In genomic region chr12:35039571-35039936, GRCm38 (mm10) we compare ENCODE assay signal across 16 mouse cellular contexts. TPM values are rescaled to one million over a fixed set of nuclear protein-coding genes. Genes with fewer than 3 reads are reported as not detected.
DNase-seq lines count a peak whose midpoint lies in the region; ATAC-seq lines count a peak whose summit lies in the region.
"Had no signal": no experiment of that assay in that cellular context is flagged by ENCODE, and none has a peak within 500 bp of the region (broad histone marks: within the 10 kb centered on the region; RNA-seq: fewer than 3 reads in every experiment).

No protein-coding gene starts in this region.

- H3K4me1 ChIP-seq in heart, embryonic 13.5 days: peaks cover 18% of the 10 kb centered on the region
- peaks cover 10% of the 10 kb centered on the region for H3K4me1 ChIP-seq in liver, embryonic 12.5 days
- H3K4me1 ChIP-seq in intestine, embryonic 14.5 days (replicated peaks; ENCODE audit: control insufficient read depth, insufficient read depth, low read length): no peaks in the 10 kb centered on the region; the same call in 1 of the 2 replicates
- H3K4me1 ChIP-seq: forebrain, embryonic 10.5 days had no signal

- H3K27me3 ChIP-seq in heart, embryonic 13.5 days (replicated peaks): no peaks in the 10 kb centered on the region
- H3K27me3 ChIP-seq in liver, embryonic 12.5 days (replicated peaks): peaks cover 9% of the 10 kb centered on the region; the same call in 1 of the 2 replicates
- no peaks in the 10 kb centered on the region for H3K27me3 ChIP-seq in intestine, embryonic 14.5 days (replicated peaks; ENCODE audit: control insufficient read depth, insufficient read depth, low read length)

- peak overlapping the region; percentile 55 for H3K27ac ChIP-seq in heart, embryonic 13.5 days (replicated peaks)
- H3K27ac ChIP-seq in liver, embryonic 12.5 days: no peak overlapping the region
- no peak overlapping the region for H3K27ac ChIP-seq in intestine, embryonic 14.5 days (ENCODE audit: low read depth)
- H3K27ac ChIP-seq: forebrain, embryonic 10.5 days; hindbrain, embryonic 10.5 days had no signal

- no peaks in the 10 kb centered on the region for H3K9me3 ChIP-seq in heart, embryonic 13.5 days
- H3K9me3 ChIP-seq in liver, embryonic 12.5 days (replicated peaks): no peaks in the 10 kb centered on the region
- H3K9me3 ChIP-seq in intestine, embryonic 14.5 days (ENCODE audit: control insufficient read depth, low read length): no peaks in the 10 kb centered on the region
- H3K9me3 ChIP-seq: forebrain, embryonic 10.5 days; hindbrain, embryonic 10.5 days had no signal

- DNase-seq in heart, postnatal 36 days: no peak
- no peak for DNase-seq in liver
- no peak for DNase-seq in intestine, embryonic 14.5 days (ENCODE audit: low spot score)
- no peak for DNase-seq in MN1 (ENCODE audit: low spot score)
- DNase-seq: cerebellum, adult 9-10 months; kidney, adult 8-10 months; right cerebral cortex, postnatal 14 days had no signal

- no peaks in the 10 kb centered on the region for H3K36me3 ChIP-seq in heart, embryonic 13.5 days
- no peaks in the 10 kb centered on the region for H3K36me3 ChIP-seq in liver, embryonic 12.5 days
- no peaks in the 10 kb centered on the region for H3K36me3 ChIP-seq in intestine, embryonic 14.5 days (ENCODE audit: control insufficient read depth, insufficient read depth, low read length)
- H3K36me3 ChIP-seq: forebrain, embryonic 10.5 days; hindbrain, embryonic 10.5 days had no signal

- ATAC-seq in heart, embryonic 13.5 days (ENCODE audit: extremely low read depth, insufficient number of reproducible peaks, low FRiP score, low TSS enrichment): no peak
- ATAC-seq in liver, embryonic 12.5 days: no peak
- peak; percentile 55; the same call in 1 of the 2 replicates for ATAC-seq in intestine, embryonic 14.5 days (replicated peaks; ENCODE audit: low FRiP score, low TSS enrichment, low read depth)
- peak; percentile 38; the same call in 1 of the 2 replicates for ATAC-seq in monocyte, adult 5-6 weeks (replicated peaks; ENCODE audit: insufficient number of reproducible peaks, low FRiP score, low TSS enrichment, poor library complexity, severe bottlenecking)

- intact Hi-C loops in heart, postnatal 36 days (cut with DNase I): no loop called here

- WGBS in heart, embryonic 13.5 days: 63% methylated on average over 5 of the region's 5 CpGs
- WGBS in liver, embryonic 12.5 days (ENCODE audit: insufficient replicate concordance): 54% methylated on average over 5 of the region's 5 CpGs
- 59% methylated on average over 5 of the region's 5 CpGs for WGBS in intestine, embryonic 14.5 days

- peak overlapping the region; percentile 53; the same call in 1 of the 2 replicates for H3K9ac ChIP-seq in heart, embryonic 13.5 days
- H3K9ac ChIP-seq in liver, embryonic 12.5 days: no peak overlapping the region
- no peak overlapping the region for H3K9ac ChIP-seq in intestine, embryonic 14.5 days (ENCODE audit: low read length)

- peak overlapping the region; percentile 39; the same call in 1 of the 2 replicates for H3K4me3 ChIP-seq in heart, embryonic 13.5 days
- no peak overlapping the region for H3K4me3 ChIP-seq in liver, embryonic 12.5 days
- H3K4me3 ChIP-seq in intestine, embryonic 14.5 days (ENCODE audit: low read depth, low read length): no peak overlapping the region
- H3K4me3 ChIP-seq: forebrain, embryonic 10.5 days had no signal

- peak overlapping the region; percentile 71 for H3K4me2 ChIP-seq in heart, embryonic 13.5 days
- peak overlapping the region; percentile 45; the same call in 1 of the 2 replicates for H3K4me2 ChIP-seq in liver, embryonic 12.5 days
- peak overlapping the region; percentile 46; the same call in 1 of the 2 replicates for H3K4me2 ChIP-seq in intestine, embryonic 14.5 days (ENCODE audit: low read length)

RNA-seq across cellular contexts. Expression of gene Snx13, which starts 7.4 kb away (rescaled TPM):
- polyA plus RNA-seq in heart, embryonic 13.5 days (2015; fragmentation: Nextera tagmentation; extraction: Ambion mirVana): 24.5 and 28.7 TPM in 2 replicates
- 10 to 100 TPM; 65.7 to 67.8 TPM for total RNA-seq in heart, postnatal 36 days (2021)
- 8.4 and 10.3 TPM in 2 replicates for polyA plus RNA-seq in liver, embryonic 12.5 days (2016; fragmentation: Nextera tagmentation; extraction: Ambion mirVana)
- 20.8 and 22.8 TPM in 2 replicates for polyA plus RNA-seq in intestine, embryonic 14.5 days (2014; fragmentation: Nextera tagmentation; extraction: Ambion mirVana)
- 38.4 to 57.2 TPM (median 40.9 TPM) in 3 replicates for total RNA-seq in monocyte, adult 5-6 weeks (2017)

RNA-seq across cellular contexts. Expression of gene Prps1l1, which starts 55.0 kb away (rescaled TPM):
- polyA plus RNA-seq in heart, embryonic 13.5 days (2015; fragmentation: Nextera tagmentation; extraction: Ambion mirVana): not detected in 2 replicates
- total RNA-seq in heart, postnatal 36 days (2021): not detected
- polyA plus RNA-seq in liver, embryonic 12.5 days (2016; fragmentation: Nextera tagmentation; extraction: Ambion mirVana): 0.14 TPM in 1 of 2 replicates, not detected in the other
- not detected in 2 replicates for polyA plus RNA-seq in intestine, embryonic 14.5 days (2014; fragmentation: Nextera tagmentation; extraction: Ambion mirVana)
- total RNA-seq in monocyte, adult 5-6 weeks (2017): not detected in 3 replicates
- total RNA-seq: layer of hippocampus, postnatal 14 days had no signal
- polyA plus RNA-seq: embryonic facial prominence, embryonic 11.5 days; forebrain, embryonic 10.5 days; hindbrain, embryonic 10.5 days; limb, embryonic 14.5 days; stomach, embryonic 14.5 days had no signal

Comparison
In these comparisons a context has a peak if more than half of its experiments do, and no peak if none do; other contexts are left out.
1. ATAC-seq: peak in intestine, embryonic 14.5 days (single experiment) and monocyte, adult 5-6 weeks (single experiment); none in heart, embryonic 13.5 days (single experiment) and liver, embryonic 12.5 days (single experiment).
2. Peak in every context shown above with its lines, with median percentiles within 50 percentile points of each other: H3K4me2 ChIP-seq.